Mouse (Mus musculus) small intestine, adult 2 months (tissue): Measurements from ENCODE around the gene Alpl. TPM values are rescaled to one million over a fixed set of nuclear protein-coding genes. Genes with fewer than 3 reads are reported as not detected.

Source experiments
- H3K27ac ChIP-seq: fragments of 200-500 bp; 2 replicates; pipeline ENCODE4 v1.5.1; 2012; ENCODE audit warnings: low read depth, low read length, control low read depth, inconsistent platforms; ENCODE audit not compliant: insufficient read depth
- H3K27me3 ChIP-seq: fragments of 200-500 bp; 2 replicates; pipeline ENCODE4 v1.6.1; 2012; ENCODE audit warnings: mild to moderate bottlenecking, moderate library complexity, low read length, inconsistent platforms; ENCODE audit not compliant: control insufficient read depth, insufficient read depth
- H3K36me3 ChIP-seq: fragments of 200-500 bp; 2 replicates; pipeline ENCODE4 v1.6.1; 2012; ENCODE audit warnings: mild to moderate bottlenecking, low read length, control low read depth, inconsistent platforms; ENCODE audit not compliant: control insufficient read depth, insufficient read depth
- H3K4me1 ChIP-seq: fragments of 200-500 bp; 2 replicates; pipeline ENCODE4 v1.6.1; 2012; ENCODE audit warnings: low read length, inconsistent platforms, mixed read lengths; ENCODE audit not compliant: control insufficient read depth, insufficient read depth, insufficient read length
- H3K4me3 ChIP-seq: fragments of 200-500 bp; 2 replicates; pipeline ENCODE4 v1.5.1; 2012; ENCODE audit warnings: low read depth, mild to moderate bottlenecking, control low read depth, inconsistent platforms, low read length, moderate library complexity
- CTCF ChIP-seq: fragments of 200-500 bp; IDR thresholded peaks from 2 replicates; pipeline ENCODE4 v1.5.1; 2012; ENCODE audit warnings: low read depth, mild to moderate bottlenecking, control low read depth, inconsistent platforms, low read length, moderate library complexity, mixed read lengths; ENCODE audit not compliant: insufficient replicate concordance, insufficient read length; ENCODE audit errors: extremely low read depth
- POLR2A ChIP-seq: fragments of 200-500 bp; IDR thresholded peaks from 2 replicates; pipeline ENCODE4 v1.6.1; 2012; ENCODE audit warnings: low read depth, mild to moderate bottlenecking, control low read depth, inconsistent platforms, low read length, moderate library complexity
- WGBS: fragments of 180-500 bp; shearing (Covaris S2); methylation state at CpG from one replicate; pipeline ENCODE4 v1.1.7; 2018; 5-methylcytosine and 5-hydroxymethylcytosine counted together
- polyA plus RNA-seq: library from polyadenylated mRNA; depleted of rRNA; stranded (reverse); fragments of >200 nt; gene quantifications from 2 replicates; pipeline ENCODE4 v1.2.3, GENCODE M21; 2012

The Alpl gene
- polyA plus RNA-seq, 1 experiment: 2.8 TPM

DNA sequence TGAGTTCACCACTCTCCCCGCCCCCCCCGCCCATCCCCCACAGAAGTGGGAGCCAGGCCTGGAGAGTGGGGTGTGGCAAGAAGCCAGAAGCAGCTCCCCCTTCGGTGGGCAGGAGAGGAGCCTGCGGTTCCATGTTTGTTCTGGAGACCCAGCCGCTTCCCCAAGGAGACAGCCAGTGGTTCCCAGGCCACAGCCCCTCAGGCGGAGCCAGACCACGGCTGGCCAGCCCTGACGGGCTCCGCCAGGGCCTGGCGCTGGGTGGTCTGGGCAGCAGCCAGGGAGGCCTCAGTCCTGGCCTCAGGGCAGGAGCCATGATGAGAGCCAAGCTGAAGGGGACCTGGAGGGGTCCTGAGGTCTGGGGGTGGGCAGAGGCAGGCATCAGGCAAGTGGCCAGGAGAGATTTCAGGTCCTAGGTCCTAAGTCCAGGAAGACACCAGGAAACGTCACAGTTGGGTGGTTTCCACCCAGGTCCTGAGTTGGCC lies 59.9 kb downstream of the Alpl start:
- WGBS: 41% methylated on average over 11 of the region's 11 CpGs
- no peaks in the 10 kb centered on the region for H3K4me1 ChIP-seq
- H3K27me3 ChIP-seq: no peaks in the 10 kb centered on the region
- no peak overlapping the region for H3K4me3 ChIP-seq
- no peaks in the 10 kb centered on the region for H3K36me3 ChIP-seq
- no peak overlapping the region for H3K27ac ChIP-seq
- TF ChIP-seq CTCF: no peak

DNA sequence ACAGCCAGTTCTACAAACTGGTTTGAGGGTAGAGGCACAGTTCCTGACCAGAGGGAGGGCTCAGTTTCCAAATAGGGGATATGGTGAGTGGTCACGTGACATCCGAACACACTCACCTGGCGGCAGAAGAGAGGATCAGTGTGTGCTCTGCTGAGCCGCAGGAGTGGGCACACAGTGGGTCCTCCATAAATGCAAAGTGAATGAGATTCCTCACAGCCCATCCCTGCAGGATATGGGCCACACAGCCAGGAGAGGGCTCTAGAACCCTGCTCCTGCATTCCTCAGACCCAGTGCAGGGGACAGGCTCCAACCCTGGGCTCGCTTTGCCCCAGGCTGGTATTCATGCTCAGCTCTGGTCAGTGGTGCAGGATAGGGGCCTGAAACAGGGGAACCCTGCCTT lies 62.7 kb downstream of the Alpl start:
- H3K36me3 ChIP-seq: no peaks in the 10 kb centered on the region
- no peaks in the 10 kb centered on the region for H3K4me1 ChIP-seq
- H3K4me3 ChIP-seq: no peak overlapping the region
- TF ChIP-seq CTCF (no peak), POLR2A (no peak)
- no peaks in the 10 kb centered on the region; the same call in 1 of the 2 replicates for H3K27me3 ChIP-seq
- no peak overlapping the region for H3K27ac ChIP-seq
- 77% methylated on average over 5 of the region's 5 CpGs for WGBS

DNA sequence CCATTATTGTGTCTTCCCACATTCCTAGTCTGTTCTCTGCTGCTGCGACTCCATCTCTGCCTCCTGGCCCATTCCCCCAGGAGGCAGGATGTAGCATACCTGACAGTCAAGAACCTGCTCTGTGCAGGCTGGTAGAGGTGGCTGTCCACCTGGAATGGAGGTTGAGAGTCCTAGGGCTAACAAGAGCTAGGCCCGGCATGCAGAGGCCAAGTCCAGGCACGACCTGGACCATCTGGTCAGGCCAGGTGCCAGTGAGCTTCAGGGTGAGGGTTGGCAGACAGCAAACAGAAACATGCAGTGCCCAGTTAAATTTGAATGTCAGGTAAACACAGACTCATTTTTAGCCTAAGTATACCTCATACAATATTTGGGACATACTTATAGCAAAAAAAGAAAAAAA lies 63.2 kb downstream of the Alpl start:
- no peaks in the 10 kb centered on the region; the same call in 1 of the 2 replicates for H3K27me3 ChIP-seq
- no peak overlapping the region for H3K4me3 ChIP-seq
- TF ChIP-seq POLR2A (no peak), CTCF (no peak)
- 71% methylated on average over 3 of the region's 3 CpGs for WGBS
- H3K27ac ChIP-seq: no peak overlapping the region
- no peaks in the 10 kb centered on the region for H3K36me3 ChIP-seq
- no peaks in the 10 kb centered on the region for H3K4me1 ChIP-seq

DNA sequence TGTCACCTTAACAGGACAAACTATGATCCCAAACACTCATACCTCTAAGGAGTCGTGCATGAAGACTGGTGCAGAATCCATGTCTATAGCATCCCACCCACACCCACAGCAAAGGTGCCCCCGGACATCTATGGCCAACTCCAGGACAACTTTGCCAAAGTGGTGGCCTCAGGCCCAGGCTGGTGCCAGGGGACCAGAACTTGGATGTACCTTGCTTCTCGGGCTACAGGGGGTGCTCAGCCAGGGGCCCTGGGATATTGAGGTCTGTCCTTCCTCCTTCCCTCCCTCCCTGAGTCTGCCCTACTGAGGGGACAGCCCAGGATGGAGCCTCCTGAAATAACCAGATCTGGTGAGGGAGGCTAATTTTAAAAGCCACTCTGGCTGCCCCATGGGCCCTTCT lies 63.8 kb downstream of the Alpl start:
- WGBS: 79% methylated on average over 3 of the region's 3 CpGs
- no peaks in the 10 kb centered on the region; the same call in 1 of the 2 replicates for H3K27me3 ChIP-seq
- TF ChIP-seq POLR2A: no peak
- no peak overlapping the region for H3K27ac ChIP-seq
- H3K4me1 ChIP-seq: no peaks in the 10 kb centered on the region
- no peak overlapping the region for H3K4me3 ChIP-seq
- no peaks in the 10 kb centered on the region for H3K36me3 ChIP-seq

DNA sequence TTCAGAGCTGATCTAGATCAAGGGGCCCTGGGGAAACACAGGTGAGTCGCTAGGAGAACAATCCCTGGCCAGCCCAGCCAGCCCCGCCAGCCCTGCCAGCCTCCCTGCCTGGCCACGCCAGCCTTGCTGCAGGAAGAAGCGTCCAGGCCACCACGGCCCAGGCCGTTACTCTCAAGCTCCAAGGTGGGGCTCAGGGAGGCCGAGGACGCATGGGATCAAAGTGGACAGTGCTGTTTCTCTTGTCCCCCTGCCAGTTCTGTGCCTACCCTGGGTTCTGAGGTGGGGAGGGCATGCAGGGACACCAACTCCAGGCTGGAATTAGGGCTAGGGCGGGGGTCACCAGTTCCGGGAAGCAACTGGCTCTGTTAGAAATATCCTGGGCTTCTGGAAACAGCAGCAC lies 64.3 kb downstream of the Alpl start:
- Histone ChIP-seq H3K4me1 (no peaks in the 10 kb centered on the region), H3K4me3 (no peak overlapping the region), H3K36me3 (no peaks in the 10 kb centered on the region), H3K27me3 (no peaks in the 10 kb centered on the region; the same call in 1 of the 2 replicates), H3K27ac (no peak overlapping the region)
- WGBS: 51% methylated on average over 10 of the region's 10 CpGs
- TF ChIP-seq POLR2A (no peak), CTCF (no peak)

DNA sequence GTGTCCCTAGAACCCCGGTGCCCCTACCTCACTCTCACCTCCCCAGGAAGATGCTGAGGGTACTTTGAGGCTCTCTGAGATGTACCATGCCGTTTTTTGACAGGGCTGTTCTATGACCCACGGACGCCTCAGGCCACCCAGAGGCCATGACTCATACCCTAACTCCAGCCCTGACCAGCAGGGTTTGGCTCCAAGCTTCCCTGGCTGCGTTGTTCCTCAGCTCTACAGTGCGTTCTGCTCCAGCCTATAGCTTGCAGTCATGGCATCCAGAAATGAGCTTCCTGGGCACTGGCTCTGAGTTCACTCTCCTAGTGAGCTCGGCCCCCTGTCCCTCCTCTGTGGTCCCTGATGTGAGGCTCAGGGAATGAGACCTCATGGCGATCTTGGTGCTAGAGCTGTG lies 65.4 kb downstream of the Alpl start:
- H3K27ac ChIP-seq: no peak overlapping the region
- H3K36me3 ChIP-seq: no peaks in the 10 kb centered on the region
- H3K4me1 ChIP-seq: no peaks in the 10 kb centered on the region
- H3K4me3 ChIP-seq: no peak overlapping the region
- H3K27me3 ChIP-seq: no peaks in the 10 kb centered on the region; the same call in 1 of the 2 replicates
- 65% methylated on average over 8 of the region's 8 CpGs for WGBS
- TF ChIP-seq CTCF: no peak
- TF ChIP-seq POLR2A: no peak

DNA sequence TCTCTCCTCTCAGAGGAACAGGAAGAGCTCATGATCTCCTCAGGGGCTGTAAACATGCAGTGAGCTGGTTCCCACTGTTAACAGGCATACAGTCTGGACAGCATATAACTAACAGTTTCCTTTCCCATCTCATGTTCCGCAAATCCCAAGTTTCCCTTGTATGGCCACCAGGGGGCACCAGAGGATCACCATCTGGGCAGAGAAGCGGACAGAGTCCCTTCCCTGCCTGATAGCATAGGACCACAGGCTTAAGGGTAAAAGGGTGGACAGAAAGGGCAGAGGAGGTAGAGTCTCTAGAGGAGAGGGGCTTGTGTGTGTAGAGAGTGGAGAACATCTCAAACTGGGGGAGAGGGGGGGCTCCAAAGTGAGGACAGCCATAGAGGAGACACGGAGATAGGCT lies 66.0 kb downstream of the Alpl start:
- Histone ChIP-seq H3K36me3 (no peaks in the 10 kb centered on the region), H3K27ac (no peak overlapping the region), H3K4me1 (no peaks in the 10 kb centered on the region), H3K27me3 (no peaks in the 10 kb centered on the region; the same call in 1 of the 2 replicates), H3K4me3 (no peak overlapping the region)
- peak; percentile 90; the same call in 1 of the 2 replicates for TF ChIP-seq CTCF
- TF ChIP-seq POLR2A: no peak
- WGBS: 22% methylated on average over 3 of the region's 3 CpGs
